Mouse (Mus musculus) ES-Bruce4 (cell line): ENCODE results near the gene Filip1. TPM values are rescaled to one million over a fixed set of nuclear protein-coding genes. Genes with fewer than 3 reads are reported as not detected.

Experiments
- H3K27ac ChIP-seq: 2 replicates; pipeline ENCODE4 v1.5.1; 2012; ENCODE audit warnings: low read length, inconsistent platforms; ENCODE audit not compliant: insufficient read depth
- H3K27me3 ChIP-seq: 2 replicates; pipeline ENCODE4 v1.6.1; 2012; ENCODE audit warnings: mild to moderate bottlenecking, low read length, inconsistent platforms; ENCODE audit not compliant: control insufficient read depth, poor library complexity, insufficient read depth, severe bottlenecking
- H3K36me3 ChIP-seq: 2 replicates; pipeline ENCODE4 v1.6.1; 2012; ENCODE audit warnings: inconsistent platforms, mild to moderate bottlenecking, low read length, moderate library complexity; ENCODE audit not compliant: control insufficient read depth, poor library complexity, insufficient read depth, severe bottlenecking
- H3K4me1 ChIP-seq: one replicate; pipeline ENCODE4 v1.8.1; 2011; ENCODE audit warnings: low read length; ENCODE audit not compliant: control insufficient read depth, insufficient read depth
- H3K4me3 ChIP-seq: 2 replicates; pipeline ENCODE4 v1.5.1; 2011; ENCODE audit warnings: low read depth, mild to moderate bottlenecking, low read length
- H3K9ac ChIP-seq: 2 replicates; pipeline ENCODE4 v1.6.1; 2012; ENCODE audit warnings: low read depth, mild to moderate bottlenecking, inconsistent platforms; ENCODE audit not compliant: poor library complexity, severe bottlenecking
- H3K9me3 ChIP-seq: replicated peaks from 2 replicates; pipeline ENCODE4 v1.6.1; 2012; ENCODE audit warnings: mild to moderate bottlenecking, low read length, inconsistent platforms; ENCODE audit not compliant: control insufficient read depth, poor library complexity, insufficient read depth, severe bottlenecking
- CTCF ChIP-seq: IDR thresholded peaks from one replicate; pipeline ENCODE4 v1.8.1; 2011; ENCODE audit warnings: low read depth, low read length
- EP300 ChIP-seq: IDR thresholded peaks from 2 replicates; pipeline ENCODE4 v1.6.1; 2011; ENCODE audit warnings: low read depth, low read length; ENCODE audit not compliant: insufficient read depth
- POLR2A ChIP-seq: IDR thresholded peaks from one replicate; pipeline ENCODE4 v1.8.1; 2011; ENCODE audit warnings: low read length; ENCODE audit not compliant: insufficient read depth
- polyA plus RNA-seq: library from polyadenylated mRNA; stranded (reverse); fragments of >200 nt; gene quantifications from 2 replicates; pipeline ENCODE4 v1.2.4, GENCODE M21; 2011; ENCODE audit warnings: low read depth; ENCODE audit not compliant: missing spikeins, insufficient read depth, insufficient read length

Gene Filip1
- polyA plus RNA-seq, 1 experiment: not detected

GRCm38 (mm10) chr9:79919750-79920539 lies 92.7 kb downstream of the Filip1 start:
- Histone ChIP-seq H3K27me3 (no peaks in the 10 kb centered on the region), H3K9ac (no peak overlapping the region), H3K4me1 (no peaks in the 10 kb centered on the region), H3K9me3 (no peaks in the 10 kb centered on the region), H3K27ac (no peak overlapping the region), H3K36me3 (no peaks in the 10 kb centered on the region), H3K4me3 (no peak overlapping the region)
- TF ChIP-seq POLR2A: no peak
- no peak for TF ChIP-seq CTCF
- TF ChIP-seq EP300: no peak

- TF ChIP-seq CTCF (no peak), POLR2A (no peak), EP300 (no peak)
These were observed 93.3 kb downstream of the Filip1 start for GRCm38 (mm10) chr9:79919303-79919721.

GRCm38 (mm10) chr9:79918325-79919117 lies 94.1 kb downstream of the Filip1 start:
- Histone ChIP-seq H3K36me3 (no peaks in the 10 kb centered on the region), H3K9me3 (no peaks in the 10 kb centered on the region), H3K4me3 (no peak overlapping the region), H3K4me1 (no peaks in the 10 kb centered on the region), H3K27me3 (no peaks in the 10 kb centered on the region), H3K9ac (no peak overlapping the region), H3K27ac (no peak overlapping the region)
- TF ChIP-seq EP300: no peak
- TF ChIP-seq CTCF: no peak
- TF ChIP-seq POLR2A: no peak

More at GRCm38 (mm10) chr9:79919303-79919721, 93.3 kb downstream of the Filip1 start:
- Histone ChIP-seq H3K27ac (no peak overlapping the region), H3K9ac (no peak overlapping the region), H3K36me3 (no peaks in the 10 kb centered on the region), H3K27me3 (no peaks in the 10 kb centered on the region), H3K4me3 (no peak overlapping the region), H3K4me1 (no peaks in the 10 kb centered on the region), H3K9me3 (no peaks in the 10 kb centered on the region)

- no peaks in the 10 kb centered on the region for H3K36me3 ChIP-seq
- H3K4me3 ChIP-seq: no peak overlapping the region
- no peak for TF ChIP-seq POLR2A
- no peak for TF ChIP-seq EP300
- no peak for TF ChIP-seq CTCF
- no peaks in the 10 kb centered on the region for H3K4me1 ChIP-seq
- H3K9me3 ChIP-seq: no peaks in the 10 kb centered on the region
- no peaks in the 10 kb centered on the region for H3K27me3 ChIP-seq
- no peak overlapping the region for H3K27ac ChIP-seq
- no peak overlapping the region for H3K9ac ChIP-seq
These were observed 98.4 kb downstream of the Filip1 start for GRCm38 (mm10) chr9:79914276-79914675.

DNA sequence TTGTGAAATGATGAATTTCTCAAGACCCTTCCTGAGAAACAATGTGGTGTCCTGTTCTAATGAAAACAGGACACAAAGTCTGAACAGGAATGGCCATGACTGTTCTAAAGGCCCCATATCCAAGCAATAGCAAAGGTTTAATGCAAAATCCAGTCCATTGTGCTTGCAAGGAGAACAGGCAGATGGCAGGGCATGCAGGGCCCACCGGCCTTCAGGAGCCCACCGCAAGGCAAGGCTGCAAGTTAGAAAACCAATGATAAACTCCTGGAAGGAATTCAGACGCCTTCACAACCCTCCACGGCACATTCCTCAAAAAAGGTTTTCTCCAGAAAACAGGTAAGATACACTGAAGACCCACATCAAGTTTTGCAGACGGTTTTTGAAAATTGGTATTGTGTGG lies 99.7 kb downstream of the Filip1 start:
- Histone ChIP-seq H3K9ac (no peak overlapping the region), H3K36me3 (no peaks in the 10 kb centered on the region), H3K4me3 (no peak overlapping the region), H3K9me3 (no peaks in the 10 kb centered on the region), H3K27ac (no peak overlapping the region), H3K27me3 (no peaks in the 10 kb centered on the region), H3K4me1 (no peaks in the 10 kb centered on the region)
- no peak for TF ChIP-seq EP300
- no peak for TF ChIP-seq CTCF
- TF ChIP-seq POLR2A: no peak

- Histone ChIP-seq H3K4me1 (no peaks in the 10 kb centered on the region), H3K4me3 (no peak overlapping the region), H3K9me3 (no peaks in the 10 kb centered on the region), H3K27ac (no peak overlapping the region), H3K9ac (no peak overlapping the region), H3K27me3 (no peaks in the 10 kb centered on the region), H3K36me3 (no peaks in the 10 kb centered on the region)
- no peak for TF ChIP-seq POLR2A
- TF ChIP-seq EP300: no peak
- no peak for TF ChIP-seq CTCF
These were observed 102.5 kb downstream of the Filip1 start for GRCm38 (mm10) chr9:79910166-79910565.
